Mouse (Mus musculus) cerebellum, adult 2 months (tissue): ENCODE results near the gene Lck.

Experiments used
- CTCF ChIP-seq: fragments of 200-500 bp; IDR thresholded peaks from 2 replicates; pipeline ENCODE4 v1.5.1; 2011; ENCODE audit warnings: low read depth, mild to moderate bottlenecking, control low read depth, low read length, moderate library complexity, borderline replicate concordance; ENCODE audit not compliant: insufficient read depth
- POLR2A ChIP-seq: fragments of 200-500 bp; IDR thresholded peaks from 2 replicates; pipeline ENCODE4 v1.6.1; 2011; ENCODE audit warnings: low read length, control low read depth, borderline replicate concordance; ENCODE audit not compliant: insufficient read depth

DNA sequence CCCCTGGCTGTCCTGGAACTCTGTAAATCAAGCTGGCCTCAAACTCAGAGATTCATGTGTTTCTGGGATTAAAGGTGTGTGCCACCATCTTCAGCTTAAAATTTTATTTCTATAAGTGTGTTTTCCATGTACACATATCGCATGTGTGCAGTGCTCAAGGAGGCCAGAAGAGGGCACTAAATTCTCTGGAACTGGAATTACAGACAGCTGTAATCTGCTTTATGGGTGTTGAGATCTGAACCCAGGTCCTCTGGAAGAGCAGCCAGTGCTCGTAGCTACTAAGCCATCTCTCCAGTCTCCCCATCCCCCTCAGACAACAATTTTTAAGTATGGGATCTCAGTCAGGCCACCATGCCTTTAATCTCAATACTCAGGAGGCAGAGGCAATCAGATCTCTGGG is 24.1 kb downstream of the Lck start:
- TF ChIP-seq CTCF: no peak
- TF ChIP-seq POLR2A: no peak
